Mouse (Mus musculus): Measurements from ENCODE around the gene Cdc42. TPM values are rescaled to one million over a fixed set of nuclear protein-coding genes. Genes with fewer than 3 reads are reported as not detected.

The Cdc42 gene
- total RNA-seq, 1 experiment from 2014 or later: 728 TPM

GRCm38 (mm10) chr4:137332051-137332450, 25.5 kb downstream of the Cdc42 start:
- no peak for ATAC-seq (ENCODE audit: extremely low read depth, insufficient number of reproducible peaks, low FRiP score, poor library complexity, severe bottlenecking)

- no peak for ATAC-seq (ENCODE audit: extremely low read depth, insufficient number of reproducible peaks, low FRiP score, poor library complexity, severe bottlenecking)
These were observed 31.0 kb downstream of the Cdc42 start for GRCm38 (mm10) chr4:137326494-137326893.

GRCm38 (mm10) chr4:137324926-137325325, 32.6 kb downstream of the Cdc42 start:
- no peak for ATAC-seq (ENCODE audit: extremely low read depth, insufficient number of reproducible peaks, low FRiP score, poor library complexity, severe bottlenecking)

DNA sequence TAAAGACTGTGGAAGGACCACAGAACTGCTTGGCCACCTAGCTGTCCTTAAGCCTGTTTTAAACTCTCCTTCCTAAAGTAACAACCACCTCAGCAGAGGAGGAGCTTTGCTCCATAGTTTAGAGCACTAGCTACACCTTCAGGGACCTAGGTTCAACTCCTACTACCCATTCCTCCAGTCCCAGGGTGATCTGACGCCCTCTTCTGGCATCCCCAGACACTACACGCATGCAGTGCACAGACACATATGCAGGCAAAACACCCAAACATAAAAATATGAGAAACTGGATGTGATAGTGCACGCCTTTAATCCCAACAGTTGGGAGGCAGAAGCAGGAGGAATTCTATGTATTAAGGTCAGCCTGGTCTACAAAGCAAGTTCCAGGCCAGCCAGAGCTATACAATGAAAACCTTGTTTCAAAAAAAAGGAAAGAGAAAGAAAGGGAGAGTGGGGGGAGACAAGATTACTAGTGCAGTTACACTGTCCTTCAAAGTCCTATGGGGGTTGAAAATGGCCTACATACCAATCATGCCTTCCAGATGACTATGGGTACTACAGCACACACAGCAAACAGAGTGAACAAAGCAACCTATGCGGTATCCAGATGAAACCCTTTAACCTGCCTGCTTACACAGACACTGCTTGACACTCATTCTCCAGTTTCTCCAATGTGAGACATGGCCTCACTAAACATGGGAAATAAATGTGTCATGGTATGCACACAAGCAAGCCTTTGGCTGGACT, 41.3 kb downstream of the Cdc42 start:
- ATAC-seq (ENCODE audit: extremely low read depth, insufficient number of reproducible peaks, low FRiP score, poor library complexity, severe bottlenecking): no peak

DNA sequence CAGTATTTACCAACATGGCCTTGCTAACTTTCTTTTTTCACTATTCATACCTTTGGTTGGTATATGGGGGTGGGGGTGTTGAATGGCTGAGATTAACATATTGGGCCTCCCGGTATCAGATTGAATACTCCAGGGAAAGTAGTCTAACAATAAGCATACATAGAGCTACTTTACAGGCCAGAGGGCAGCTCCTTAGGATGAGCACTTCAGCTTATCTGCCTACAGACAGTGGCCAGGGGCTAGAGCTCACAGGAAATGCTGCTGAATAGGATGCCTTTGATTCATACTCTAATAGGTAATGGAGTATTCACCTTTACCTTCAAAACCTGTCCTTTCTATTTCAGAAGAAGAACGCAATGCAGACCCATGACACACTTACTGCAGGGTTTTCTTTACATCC, 42.5 kb downstream of the Cdc42 start:
- ATAC-seq (ENCODE audit: extremely low read depth, insufficient number of reproducible peaks, low FRiP score, poor library complexity, severe bottlenecking): no peak

- no peak for ATAC-seq (ENCODE audit: extremely low read depth, insufficient number of reproducible peaks, low FRiP score, poor library complexity, severe bottlenecking)
These were observed 43.0 kb downstream of the Cdc42 start for GRCm38 (mm10) chr4:137314561-137314960.

DNA sequence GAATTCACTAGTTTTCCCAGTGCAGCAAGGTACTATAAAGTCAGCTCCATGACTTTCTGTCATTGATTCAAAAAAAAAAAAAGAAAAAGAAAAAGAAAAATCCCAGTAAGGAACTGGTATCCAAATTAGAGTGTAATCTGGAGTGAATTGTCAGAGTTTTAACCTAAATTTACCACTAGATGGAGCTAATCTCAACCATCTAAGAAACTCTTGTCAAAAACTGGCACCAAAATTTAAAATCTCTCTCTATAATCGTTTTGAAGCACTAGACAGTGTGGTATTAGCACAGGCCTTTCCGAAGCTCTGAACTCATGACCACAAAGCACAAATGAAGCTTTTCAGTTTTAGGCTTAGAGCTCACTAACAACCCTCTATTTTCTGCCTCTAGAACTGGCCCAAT, 44.0 kb downstream of the Cdc42 start:
- no peak for ATAC-seq (ENCODE audit: extremely low read depth, insufficient number of reproducible peaks, low FRiP score, poor library complexity, severe bottlenecking)

DNA sequence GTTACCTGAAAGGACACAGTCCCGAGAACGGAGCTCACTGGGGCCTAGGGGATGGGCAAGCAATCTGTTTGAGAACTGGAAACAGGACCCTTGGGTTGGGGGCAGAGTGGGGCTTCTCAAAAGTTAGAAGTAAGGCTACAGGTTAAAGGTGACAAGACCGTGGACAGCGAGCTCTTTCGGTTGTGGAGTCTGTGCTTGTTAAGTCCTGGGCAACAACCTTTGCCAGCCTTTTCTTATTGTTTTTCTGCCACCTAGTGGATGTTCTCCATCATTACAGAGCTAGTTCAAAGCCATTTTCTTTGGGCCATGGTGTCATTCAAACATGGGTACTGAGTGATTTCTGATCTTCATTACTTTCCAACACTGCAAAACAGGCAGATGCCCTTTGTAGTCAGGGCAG, 49.1 kb downstream of the Cdc42 start:
- ATAC-seq (ENCODE audit: extremely low read depth, insufficient number of reproducible peaks, low FRiP score, poor library complexity, severe bottlenecking): peak; percentile 28; the same call in 1 of the 2 replicates

- no peak for ATAC-seq (ENCODE audit: extremely low read depth, insufficient number of reproducible peaks, low FRiP score, poor library complexity, severe bottlenecking)
These were observed 50.4 kb downstream of the Cdc42 start for GRCm38 (mm10) chr4:137306991-137307706.

DNA sequence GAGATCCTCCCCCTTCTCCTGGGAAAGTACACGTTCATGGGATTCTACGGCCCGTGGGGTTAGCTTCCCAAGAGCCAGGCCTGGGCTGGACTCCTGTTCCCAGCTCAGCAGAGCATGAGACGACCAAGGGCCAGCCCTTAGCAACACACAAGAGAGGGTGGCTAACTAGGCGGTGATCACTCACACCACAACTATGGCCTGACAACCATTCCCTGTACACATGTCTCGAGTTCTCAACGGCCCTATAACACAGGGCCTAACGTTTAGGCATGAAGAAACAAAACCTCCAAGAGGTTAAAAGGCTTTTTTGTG, 51.0 kb downstream of the Cdc42 start:
- no peak for ATAC-seq (ENCODE audit: extremely low read depth, insufficient number of reproducible peaks, low FRiP score, poor library complexity, severe bottlenecking)

DNA sequence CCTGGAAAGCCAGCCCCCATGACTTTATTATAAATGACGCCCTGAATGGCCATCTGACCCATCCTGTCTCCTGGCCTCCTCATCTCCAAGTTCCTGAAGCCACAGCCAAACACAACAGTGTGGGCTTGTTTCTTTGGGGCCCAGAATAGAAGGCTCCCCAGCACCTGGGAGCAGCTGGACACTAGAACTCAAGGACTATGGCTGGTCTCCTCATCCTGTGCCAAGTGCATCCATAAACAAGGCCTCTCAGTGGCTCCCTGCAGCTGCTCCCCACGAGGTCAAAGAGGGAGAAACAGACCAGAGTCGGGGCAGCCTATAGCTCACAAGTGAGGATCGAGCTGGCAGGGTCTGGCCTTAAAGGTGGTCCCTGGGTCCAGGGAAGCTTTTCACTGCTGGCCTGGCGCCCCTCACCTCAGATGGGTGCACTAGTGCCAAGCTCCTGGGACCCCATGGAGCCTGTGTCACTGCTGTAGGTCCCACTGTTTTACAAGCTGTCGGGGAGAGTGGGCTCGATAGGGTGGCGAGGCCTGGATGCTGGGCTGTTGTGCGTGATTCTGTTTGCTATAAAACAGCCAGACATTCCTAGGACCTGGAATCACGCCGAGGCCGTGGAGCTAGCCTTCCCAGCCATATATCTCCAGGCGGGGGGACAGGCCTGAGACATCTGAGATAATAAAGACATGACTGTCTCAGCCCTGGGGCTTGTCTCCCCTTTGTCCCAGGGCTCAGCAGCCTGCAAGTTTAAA, 51.5 kb downstream of the Cdc42 start:
- no peak for ATAC-seq (ENCODE audit: extremely low read depth, insufficient number of reproducible peaks, low FRiP score, poor library complexity, severe bottlenecking)

- ATAC-seq (ENCODE audit: extremely low read depth, insufficient number of reproducible peaks, low FRiP score, poor library complexity, severe bottlenecking): no peak
These were observed 52.5 kb downstream of the Cdc42 start for GRCm38 (mm10) chr4:137305066-137305465.

GRCm38 (mm10) chr4:137304106-137304505, 53.4 kb downstream of the Cdc42 start:
- no peak for ATAC-seq (ENCODE audit: extremely low read depth, insufficient number of reproducible peaks, low FRiP score, poor library complexity, severe bottlenecking)

GRCm38 (mm10) chr4:137301635-137302034, 55.9 kb downstream of the Cdc42 start:
- ATAC-seq (ENCODE audit: extremely low read depth, insufficient number of reproducible peaks, low FRiP score, poor library complexity, severe bottlenecking): no peak

- ATAC-seq (ENCODE audit: extremely low read depth, insufficient number of reproducible peaks, low FRiP score, poor library complexity, severe bottlenecking): no peak
These were observed 57.3 kb downstream of the Cdc42 start for GRCm38 (mm10) chr4:137300227-137300626.

GRCm38 (mm10) chr4:137298406-137298805, 59.1 kb downstream of the Cdc42 start:
- no peak for ATAC-seq (ENCODE audit: extremely low read depth, insufficient number of reproducible peaks, low FRiP score, poor library complexity, severe bottlenecking)

GRCm38 (mm10) chr4:137297611-137298010, 59.9 kb downstream of the Cdc42 start:
- ATAC-seq (ENCODE audit: extremely low read depth, insufficient number of reproducible peaks, low FRiP score, poor library complexity, severe bottlenecking): no peak

GRCm38 (mm10) chr4:137294951-137295350, 62.6 kb downstream of the Cdc42 start:
- ATAC-seq (ENCODE audit: extremely low read depth, insufficient number of reproducible peaks, low FRiP score, poor library complexity, severe bottlenecking): 0 out of 2 replicates have a peak, but pooled peaks have one; percentile 6

DNA sequence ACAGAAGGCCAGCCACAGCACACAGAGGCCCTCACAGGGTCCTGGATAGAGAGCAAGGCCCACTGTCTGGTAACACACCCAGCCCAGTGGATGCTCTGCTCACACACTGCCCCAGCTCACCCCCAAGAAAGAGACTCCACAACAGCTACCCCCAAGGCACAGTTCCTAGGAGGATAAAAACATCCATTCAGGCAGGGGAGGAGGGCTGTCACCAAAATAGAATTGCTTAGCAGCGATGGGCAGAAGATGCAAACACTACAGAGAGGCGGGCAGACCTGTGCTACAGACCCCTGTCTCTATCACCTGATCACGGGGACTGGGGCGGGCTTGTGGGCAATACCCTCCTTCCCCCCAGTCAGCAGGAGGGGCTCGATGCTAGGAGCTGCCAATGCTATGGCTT, 63.0 kb downstream of the Cdc42 start:
- no peak for ATAC-seq (ENCODE audit: extremely low read depth, insufficient number of reproducible peaks, low FRiP score, poor library complexity, severe bottlenecking)

DNA sequence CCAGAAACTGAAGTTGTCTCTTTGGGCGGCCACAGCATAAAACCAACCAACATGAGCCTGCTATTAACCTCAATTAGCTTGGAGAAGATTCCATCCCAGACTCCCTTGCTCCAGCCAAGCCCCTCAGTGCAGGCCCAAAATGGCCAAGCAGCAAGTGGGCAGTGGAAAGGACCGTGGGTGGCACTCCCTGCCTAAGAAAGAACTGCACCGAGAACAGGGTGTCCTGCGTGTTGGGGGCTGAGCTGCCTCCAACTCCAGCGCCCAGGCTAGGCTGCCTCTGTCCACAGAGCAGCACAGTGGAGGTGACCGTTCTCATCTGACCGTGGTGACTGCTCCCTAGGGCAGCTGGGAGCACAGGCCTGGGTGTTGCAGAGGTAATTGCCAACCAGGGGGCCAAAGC, 63.5 kb downstream of the Cdc42 start:
- ATAC-seq (ENCODE audit: extremely low read depth, insufficient number of reproducible peaks, low FRiP score, poor library complexity, severe bottlenecking): no peak
